Mouse (Mus musculus) intestine, embryonic 14.5 days (tissue): ENCODE data around the gene Grwd1. TPM values are rescaled to one million over a fixed set of nuclear protein-coding genes. Genes with fewer than 3 reads are reported as not detected.
A peak's percentile ranks its signal among the peaks of the same experiment; 100 is the strongest.

ENCODE experiments used
- ATAC-seq: fragments of 200-750 bp; cut with Nextera tagmentation; replicated peaks from 2 replicates; pipeline ENCODE4 v1.8.0; 2017; ENCODE audit warnings: low read depth, moderate number of reproducible peaks, moderate TSS enrichment, moderate library complexity; ENCODE audit not compliant: low FRiP score, low TSS enrichment
- DNase-seq: peaks from one replicate; pipeline ENCODE4 v3.0.0-alpha.2; 2018; ENCODE audit warnings: low spot score
- H3K27ac ChIP-seq: fragments of 300-500 bp; sonication (generic); 2 replicates; pipeline ENCODE4 v1.5.1; 2014; ENCODE audit warnings: low read depth, mild to moderate bottlenecking, control low read depth
- H3K27me3 ChIP-seq: fragments of 300-500 bp; sonication (generic); replicated peaks from 2 replicates; pipeline ENCODE4 v1.6.1; 2014; ENCODE audit warnings: low read length, control low read depth; ENCODE audit not compliant: control insufficient read depth, insufficient read depth
- H3K36me3 ChIP-seq: fragments of 300-500 bp; sonication (generic); 2 replicates; pipeline ENCODE4 v1.6.1; 2014; ENCODE audit warnings: low read length, control low read depth; ENCODE audit not compliant: control insufficient read depth, insufficient read depth
- H3K4me1 ChIP-seq: fragments of 300-500 bp; sonication (generic); replicated peaks from 2 replicates; pipeline ENCODE4 v1.6.1; 2014; ENCODE audit warnings: low read length, control low read depth, mixed read lengths; ENCODE audit not compliant: control insufficient read depth, insufficient read depth
- H3K4me2 ChIP-seq: fragments of 300-500 bp; sonication (generic); 2 replicates; pipeline ENCODE4 v1.6.1; 2014; ENCODE audit warnings: low read length
- H3K4me3 ChIP-seq: fragments of 300-500 bp; sonication (generic); 2 replicates; pipeline ENCODE4 v1.5.1; 2014; ENCODE audit warnings: low read depth, low read length, control low read depth, mixed read lengths
- H3K9ac ChIP-seq: fragments of 300-500 bp; sonication (generic); 2 replicates; pipeline ENCODE4 v1.6.1; 2014; ENCODE audit warnings: mild to moderate bottlenecking, low read length
- H3K9me3 ChIP-seq: fragments of 300-500 bp; sonication (generic); 2 replicates; pipeline ENCODE4 v1.6.1; 2016; ENCODE audit warnings: low read length, control low read depth; ENCODE audit not compliant: control insufficient read depth
- WGBS: fragments of 180-500 bp; shearing (Covaris S2); extraction: QIAGEN DNeasy Blood & Tissue Kit; methylation state at CpG from one replicate; pipeline ENCODE4 v1.1.7; 2014; 5-methylcytosine and 5-hydroxymethylcytosine counted together
- polyA plus RNA-seq: library from polyadenylated mRNA; unstranded; fragments of >200 nt; fragmentation: Nextera tagmentation; extraction: Ambion mirVana; gene quantifications from 2 replicates; pipeline ENCODE4 v1.2.1, GENCODE M21; 2014

Gene Grwd1
- polyA plus RNA-seq, 1 experiment from 2014 or later: 86.9 TPM

GRCm38 (mm10) chr7:45787642-45788041, 43.1 kb downstream of the Grwd1 start:
- Histone ChIP-seq H3K36me3 (peaks cover 33% of the 10 kb centered on the region), H3K27ac (no peak overlapping the region), H3K27me3 (no peaks in the 10 kb centered on the region), H3K4me2 (peak overlapping the region; percentile 62; the same call in 1 of the 2 replicates), H3K4me1 (peaks cover 16% of the 10 kb centered on the region; the same call in 1 of the 2 replicates), H3K4me3 (no peak overlapping the region), H3K9me3 (no peaks in the 10 kb centered on the region), H3K9ac (no peak overlapping the region)
- no peak for ATAC-seq
- WGBS: 80% methylated on average over 22 of the region's 22 CpGs
- DNase-seq: no peak

GRCm38 (mm10) chr7:45786661-45787413, 43.9 kb downstream of the Grwd1 start:
- 13% methylated on average over 17 of the region's 17 CpGs for WGBS
- no peaks in the 10 kb centered on the region for H3K9me3 ChIP-seq
- peaks cover 16% of the 10 kb centered on the region; the same call in 1 of the 2 replicates for H3K4me1 ChIP-seq
- H3K27me3 ChIP-seq: no peaks in the 10 kb centered on the region
- H3K4me3 ChIP-seq: peak overlapping the region; percentile 48
- H3K27ac ChIP-seq: 0 out of 2 replicates have a peak overlapping the region, but pooled peaks have one; percentile 5
- H3K36me3 ChIP-seq: peaks cover 26% of the 10 kb centered on the region
- 0 out of 2 replicates have a peak, but pooled peaks have one; percentile 24 for ATAC-seq
- no peak for DNase-seq
- peak overlapping the region; percentile 62 for H3K4me2 ChIP-seq
- H3K9ac ChIP-seq: no peak overlapping the region

GRCm38 (mm10) chr7:45786136-45786578, 44.6 kb downstream of the Grwd1 start:
- WGBS: under 1% methylated on average over 14 of the region's 14 CpGs
- H3K27me3 ChIP-seq: 0 out of 2 replicates have a peak, but pooled peaks cover 2% of the 10 kb centered on the region
- peaks cover 26% of the 10 kb centered on the region for H3K36me3 ChIP-seq
- H3K27ac ChIP-seq: no peak overlapping the region
- peak overlapping the region; percentile 48 for H3K4me3 ChIP-seq
- ATAC-seq (peak; percentile 58), DNase-seq (peak; percentile 77)
- peaks cover 16% of the 10 kb centered on the region; the same call in 1 of the 2 replicates for H3K4me1 ChIP-seq
- H3K4me2 ChIP-seq: peak overlapping the region; percentile 62
- no peaks in the 10 kb centered on the region for H3K9me3 ChIP-seq
- H3K9ac ChIP-seq: no peak overlapping the region

GRCm38 (mm10) chr7:45785388-45786135, 45.2 kb downstream of the Grwd1 start:
- peaks cover 23% of the 10 kb centered on the region for H3K36me3 ChIP-seq
- peak overlapping the region; percentile 48 for H3K4me3 ChIP-seq
- H3K9me3 ChIP-seq: no peaks in the 10 kb centered on the region
- 0 out of 2 replicates have a peak, but pooled peaks cover 3% of the 10 kb centered on the region for H3K27me3 ChIP-seq
- DNase-seq (peak; percentile 74), ATAC-seq (peak; percentile 30)
- H3K9ac ChIP-seq: peak overlapping the region; percentile 34
- peaks cover 16% of the 10 kb centered on the region; the same call in 1 of the 2 replicates for H3K4me1 ChIP-seq
- no peak overlapping the region; the same call in 1 of the 2 replicates for H3K27ac ChIP-seq
- 0% methylated on average over 38 of the region's 42 CpGs for WGBS
- peak overlapping the region; percentile 62 for H3K4me2 ChIP-seq

GRCm38 (mm10) chr7:45784524-45785372, 46.0 kb downstream of the Grwd1 start, which contains the start of gene Sult2b1:
TSS of gene Sult2b1 (minus strand) at chr7:45784669.
- peaks cover 21% of the 10 kb centered on the region for H3K36me3 ChIP-seq
- no peak within 1 kb of the TSS; the same call in 1 of the 2 replicates for H3K27ac ChIP-seq

GRCm38 (mm10) chr7:45783511-45784091, 47.1 kb downstream of the Grwd1 start, which contains the start of gene Lmtk3:
TSS of gene Lmtk3 (plus strand) at chr7:45783738.
- Histone ChIP-seq H3K4me2 (peak within 1 kb of the TSS; percentile 76), H3K36me3 (peaks cover 10% of the 10 kb centered on the region), H3K4me1 (peaks cover 16% of the 10 kb centered on the region; the same call in 1 of the 2 replicates), H3K27ac (no peak within 1 kb of the TSS), H3K9me3 (no peaks in the 10 kb centered on the region), H3K27me3 (peaks cover 6% of the 10 kb centered on the region; the same call in 1 of the 2 replicates), H3K4me3 (peak within 1 kb of the TSS; percentile 59), H3K9ac (peak within 1 kb of the TSS; percentile 51)
- DNase-seq (peak; percentile 89), ATAC-seq (peak; percentile 41)
- under 1% methylated on average over 38 of the region's 38 CpGs for WGBS

More at GRCm38 (mm10) chr7:45784524-45785372, 46.0 kb downstream of the Grwd1 start, which contains the start of gene Sult2b1:
- ATAC-seq (peak; percentile 47; the same call in 1 of the 2 replicates), DNase-seq (peak; percentile 87)
- H3K4me1 ChIP-seq: peaks cover 16% of the 10 kb centered on the region; the same call in 1 of the 2 replicates
- 23% methylated on average over 20 of the region's 20 CpGs for WGBS
- H3K4me2 ChIP-seq: peak within 1 kb of the TSS; percentile 76
- peak within 1 kb of the TSS; percentile 51 for H3K9ac ChIP-seq
- H3K9me3 ChIP-seq: no peaks in the 10 kb centered on the region
- 0 out of 2 replicates have a peak, but pooled peaks cover 3% of the 10 kb centered on the region for H3K27me3 ChIP-seq
- peak within 1 kb of the TSS; percentile 59 for H3K4me3 ChIP-seq

- peaks cover 6% of the 10 kb centered on the region; the same call in 1 of the 2 replicates for H3K27me3 ChIP-seq
- peaks cover 16% of the 10 kb centered on the region; the same call in 1 of the 2 replicates for H3K4me1 ChIP-seq
- no peak overlapping the region for H3K9ac ChIP-seq
- H3K27ac ChIP-seq: no peak overlapping the region
- no peak overlapping the region for H3K4me2 ChIP-seq
- H3K4me3 ChIP-seq: no peak overlapping the region
- no peaks in the 10 kb centered on the region for H3K9me3 ChIP-seq
- 74% methylated on average over 4 of the region's 4 CpGs for WGBS
- H3K36me3 ChIP-seq: no peaks in the 10 kb centered on the region
- DNase-seq (no peak), ATAC-seq (no peak)
Observed at GRCm38 (mm10) chr7:45782271-45782670, 48.5 kb downstream of the Grwd1 start.
